Mouse (Mus musculus) spleen, adult 2 months (tissue): ENCODE results near the gene Oasl2.

Experiments
- CTCF ChIP-seq: fragments of 200-500 bp; IDR thresholded peaks from 2 replicates; pipeline ENCODE4 v1.5.1; 2011; ENCODE audit warnings: mild to moderate bottlenecking, inconsistent platforms; ENCODE audit not compliant: insufficient read depth, insufficient read length, insufficient replicate concordance; ENCODE audit errors: extremely low read depth
- POLR2A ChIP-seq: fragments of 200-500 bp; IDR thresholded peaks from 2 replicates; pipeline ENCODE4 v1.6.1; 2011; ENCODE audit warnings: low read depth, low read length, inconsistent platforms

- no peak for TF ChIP-seq CTCF
- no peak for TF ChIP-seq POLR2A
Observed at GRCm38 (mm10) chr5:114851565-114852236, 45.0 kb upstream of the Oasl2 start.
